Mouse (Mus musculus): ENCODE results near the gene Gm17334. TPM values are rescaled to one million over a fixed set of nuclear protein-coding genes. Genes with fewer than 3 reads are reported as not detected.

The Gm17334 gene
- polyA plus RNA-seq, 1 experiment from 2014 or later: not detected

- H3K4me2 ChIP-seq (replicated peaks): no peak overlapping the region
- H3K27ac ChIP-seq: no peak overlapping the region
- no peaks in the 10 kb centered on the region for H3K27me3 ChIP-seq
- ATAC-seq (ENCODE audit: low FRiP score): no peak
- no peak overlapping the region for H3K9ac ChIP-seq
- H3K4me3 ChIP-seq: no peak overlapping the region
- 42% methylated on average over 5 of the region's 5 CpGs for WGBS
- no peaks in the 10 kb centered on the region for H3K4me1 ChIP-seq
- no peaks in the 10 kb centered on the region for H3K9me3 ChIP-seq (replicated peaks)
- H3K36me3 ChIP-seq: no peaks in the 10 kb centered on the region
Measured at GRCm38 (mm10) chr11:53749716-53750352, 23.2 kb downstream of the Gm17334 start.

GRCm38 (mm10) chr11:53749306-53749705 lies 23.7 kb downstream of the Gm17334 start:
- H3K27me3 ChIP-seq: no peaks in the 10 kb centered on the region
- H3K4me1 ChIP-seq: no peaks in the 10 kb centered on the region
- H3K36me3 ChIP-seq: no peaks in the 10 kb centered on the region
- no peak overlapping the region for H3K4me2 ChIP-seq (replicated peaks)
- H3K9me3 ChIP-seq (replicated peaks): no peaks in the 10 kb centered on the region
- H3K9ac ChIP-seq: no peak overlapping the region
- 70% methylated on average over 4 of the region's 4 CpGs for WGBS
- no peak overlapping the region for H3K27ac ChIP-seq
- H3K4me3 ChIP-seq: no peak overlapping the region
- ATAC-seq (ENCODE audit: low FRiP score): no peak

GRCm38 (mm10) chr11:53748614-53749013 lies 24.4 kb downstream of the Gm17334 start:
- WGBS: 90% methylated on average over 6 of the region's 6 CpGs
- H3K4me1 ChIP-seq: no peaks in the 10 kb centered on the region
- no peak overlapping the region for H3K9ac ChIP-seq
- no peaks in the 10 kb centered on the region for H3K36me3 ChIP-seq
- H3K27me3 ChIP-seq: no peaks in the 10 kb centered on the region
- H3K27ac ChIP-seq: no peak overlapping the region
- no peak for ATAC-seq (ENCODE audit: low FRiP score)
- H3K9me3 ChIP-seq (replicated peaks): no peaks in the 10 kb centered on the region
- H3K4me2 ChIP-seq (replicated peaks): no peak overlapping the region
- H3K4me3 ChIP-seq: no peak overlapping the region

DNA sequence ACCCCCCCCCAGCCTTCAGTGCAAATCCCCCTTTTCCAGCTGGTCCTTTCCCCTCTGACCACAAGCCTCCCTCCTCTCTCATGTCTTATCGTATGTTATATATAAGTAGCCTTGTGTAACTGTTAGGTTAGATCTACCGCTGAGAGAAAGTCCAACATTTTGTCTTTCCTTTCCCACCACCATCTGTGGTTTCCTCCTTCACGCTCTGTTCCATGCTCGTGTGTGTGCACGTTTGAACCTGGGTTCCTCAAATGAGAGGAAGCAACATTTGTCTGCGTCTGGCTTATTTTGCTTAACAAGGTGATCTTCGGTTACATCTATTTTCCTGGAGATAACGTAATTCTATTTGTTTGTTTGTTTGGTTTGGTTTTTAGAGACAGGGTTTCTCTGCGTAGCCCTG lies 25.0 kb downstream of the Gm17334 start:
- H3K4me1 ChIP-seq: no peaks in the 10 kb centered on the region
- 88% methylated on average over 9 of the region's 9 CpGs for WGBS
- ATAC-seq (ENCODE audit: low FRiP score): no peak

DNA sequence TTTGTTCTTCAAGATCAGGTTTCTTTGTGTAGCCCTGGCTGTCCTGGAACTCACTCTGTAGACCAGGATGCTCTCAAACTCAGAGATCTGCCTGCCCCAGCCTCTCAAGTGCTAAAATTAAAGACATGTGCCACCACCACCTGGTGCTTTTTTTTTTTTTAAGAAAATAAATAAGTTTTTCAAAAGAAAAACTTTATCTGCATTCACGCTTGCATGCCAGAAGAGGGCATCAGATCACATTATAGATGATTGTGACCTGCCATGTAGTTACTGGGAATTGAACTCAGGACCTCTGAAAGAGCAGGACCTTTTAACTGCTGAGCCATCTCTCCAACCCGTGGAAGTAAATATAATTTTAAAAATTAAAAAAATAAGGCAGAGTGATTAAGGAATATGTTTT lies 27.7 kb downstream of the Gm17334 start:
- H3K27me3 ChIP-seq: no peaks in the 10 kb centered on the region
- no peaks in the 10 kb centered on the region for H3K9me3 ChIP-seq (replicated peaks)
- 92% methylated on average over 2 of the region's 2 CpGs for WGBS
- H3K36me3 ChIP-seq: no peaks in the 10 kb centered on the region
- ATAC-seq (ENCODE audit: low FRiP score): no peak
- no peak overlapping the region for H3K9ac ChIP-seq
- no peaks in the 10 kb centered on the region for H3K4me1 ChIP-seq
- H3K4me3 ChIP-seq: no peak overlapping the region
- no peak overlapping the region for H3K4me2 ChIP-seq (replicated peaks)
- H3K27ac ChIP-seq: no peak overlapping the region

More for the DNA sequence above, 25.0 kb downstream of the Gm17334 start:
- H3K27me3 ChIP-seq: no peaks in the 10 kb centered on the region
- no peak overlapping the region for H3K4me2 ChIP-seq (replicated peaks)
- no peaks in the 10 kb centered on the region for H3K36me3 ChIP-seq
- no peak overlapping the region for H3K4me3 ChIP-seq
- H3K9ac ChIP-seq: no peak overlapping the region
- no peak overlapping the region for H3K27ac ChIP-seq
- H3K9me3 ChIP-seq (replicated peaks): no peaks in the 10 kb centered on the region

DNA sequence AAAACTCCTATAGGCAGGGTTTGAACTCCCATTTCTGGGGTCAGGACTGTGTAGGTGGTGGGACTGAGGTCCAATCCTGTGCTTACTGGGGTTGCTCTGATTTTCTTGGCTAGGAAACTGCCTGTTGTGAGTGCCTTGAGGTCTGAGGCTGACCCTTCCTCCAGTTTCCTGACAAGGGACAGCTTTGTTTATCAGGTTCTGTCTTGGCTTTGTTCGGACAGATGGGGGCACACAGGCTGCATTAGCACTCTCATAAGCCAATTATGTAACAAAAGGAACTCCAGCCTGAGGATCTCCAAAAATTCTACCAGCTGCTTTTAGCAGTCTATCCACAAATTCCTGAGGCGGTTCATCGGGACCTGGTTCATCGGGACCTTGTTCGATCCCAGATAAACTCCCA lies 30.6 kb downstream of the Gm17334 start:
- H3K9me3 ChIP-seq (replicated peaks): no peaks in the 10 kb centered on the region
- no peak overlapping the region for H3K4me3 ChIP-seq
- no peaks in the 10 kb centered on the region for H3K36me3 ChIP-seq
- no peak for ATAC-seq (ENCODE audit: low FRiP score)
- H3K27me3 ChIP-seq: no peaks in the 10 kb centered on the region
- H3K4me1 ChIP-seq: no peaks in the 10 kb centered on the region
- WGBS: 26% methylated on average over 5 of the region's 5 CpGs
- H3K4me2 ChIP-seq (replicated peaks): no peak overlapping the region
- no peak overlapping the region for H3K9ac ChIP-seq
- no peak overlapping the region for H3K27ac ChIP-seq

GRCm38 (mm10) chr11:53737573-53737946 lies 35.4 kb downstream of the Gm17334 start:
- H3K27me3 ChIP-seq: no peaks in the 10 kb centered on the region; the same call in 1 of the 2 replicates
- no peak overlapping the region for H3K4me2 ChIP-seq (replicated peaks)
- H3K9me3 ChIP-seq (replicated peaks): no peaks in the 10 kb centered on the region
- H3K4me3 ChIP-seq: no peak overlapping the region
- H3K27ac ChIP-seq: no peak overlapping the region
- no peaks in the 10 kb centered on the region for H3K4me1 ChIP-seq
- H3K9ac ChIP-seq: no peak overlapping the region
- ATAC-seq (ENCODE audit: low FRiP score): no peak
- no peaks in the 10 kb centered on the region for H3K36me3 ChIP-seq
- WGBS: 43% methylated on average over 6 of the region's 6 CpGs

GRCm38 (mm10) chr11:53736771-53737572 lies 36.0 kb downstream of the Gm17334 start:
- Histone ChIP-seq H3K4me2 (replicated peaks) (no peak overlapping the region), H3K36me3 (no peaks in the 10 kb centered on the region), H3K9ac (no peak overlapping the region), H3K27ac (no peak overlapping the region), H3K27me3 (no peaks in the 10 kb centered on the region; the same call in 1 of the 2 replicates), H3K4me3 (no peak overlapping the region), H3K4me1 (no peaks in the 10 kb centered on the region), H3K9me3 (replicated peaks) (no peaks in the 10 kb centered on the region)
- peak; percentile 56; the same call in 1 of the 2 replicates for ATAC-seq (ENCODE audit: low FRiP score)
- 46% methylated on average over 14 of the region's 14 CpGs for WGBS

DNA sequence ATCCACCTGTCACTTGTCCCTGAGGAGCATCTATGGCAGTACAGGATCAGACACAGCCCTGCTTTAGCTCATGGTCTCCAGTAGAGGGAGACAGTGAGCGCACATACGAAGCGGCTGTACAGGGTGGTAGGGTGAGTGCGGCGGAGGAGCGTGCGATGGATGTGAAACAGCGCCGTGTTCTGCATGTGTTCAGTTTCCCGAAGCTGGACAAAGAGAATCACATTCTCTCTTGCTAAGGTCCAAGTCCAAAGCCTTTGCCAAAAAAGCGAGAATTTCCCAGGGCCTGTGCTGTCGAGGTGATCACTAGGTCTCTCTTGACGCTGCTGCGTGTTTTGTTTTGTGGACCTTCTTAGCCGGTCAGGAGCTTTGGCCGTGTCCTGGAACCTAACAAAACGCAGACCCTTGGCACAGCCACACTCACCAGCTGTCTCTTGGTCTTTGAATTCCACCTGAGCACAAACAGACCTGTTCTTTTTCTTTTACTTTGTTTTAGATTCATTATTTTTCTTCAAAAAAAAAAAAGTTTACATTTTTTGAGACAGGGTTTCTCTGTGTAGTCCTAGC lies 37.2 kb downstream of the Gm17334 start:
- no peaks in the 10 kb centered on the region for H3K36me3 ChIP-seq
- peak overlapping the region; percentile 48 for H3K4me2 ChIP-seq (replicated peaks)
- H3K4me3 ChIP-seq: 0 out of 2 replicates have a peak overlapping the region, but pooled peaks have one; percentile 12
- H3K4me1 ChIP-seq: no peaks in the 10 kb centered on the region
- no peaks in the 10 kb centered on the region; the same call in 1 of the 2 replicates for H3K27me3 ChIP-seq
- H3K27ac ChIP-seq: no peak overlapping the region
- no peaks in the 10 kb centered on the region for H3K9me3 ChIP-seq (replicated peaks)
- ATAC-seq (ENCODE audit: low FRiP score): peak; percentile 77
- H3K9ac ChIP-seq: no peak overlapping the region
- WGBS: 28% methylated on average over 17 of the region's 17 CpGs

GRCm38 (mm10) chr11:53734970-53735681 lies 37.9 kb downstream of the Gm17334 start:
- no peaks in the 10 kb centered on the region for H3K9me3 ChIP-seq (replicated peaks)
- H3K27ac ChIP-seq: no peak overlapping the region
- H3K4me3 ChIP-seq: no peak overlapping the region
- WGBS: 72% methylated on average over 18 of the region's 18 CpGs
- no peaks in the 10 kb centered on the region for H3K36me3 ChIP-seq
- 0 out of 2 replicates have a peak, but pooled peaks have one; percentile 26 for ATAC-seq (ENCODE audit: low FRiP score)
- H3K4me1 ChIP-seq: no peaks in the 10 kb centered on the region
- peak overlapping the region; percentile 48 for H3K4me2 ChIP-seq (replicated peaks)
- no peaks in the 10 kb centered on the region; the same call in 1 of the 2 replicates for H3K27me3 ChIP-seq
- H3K9ac ChIP-seq: no peak overlapping the region

DNA sequence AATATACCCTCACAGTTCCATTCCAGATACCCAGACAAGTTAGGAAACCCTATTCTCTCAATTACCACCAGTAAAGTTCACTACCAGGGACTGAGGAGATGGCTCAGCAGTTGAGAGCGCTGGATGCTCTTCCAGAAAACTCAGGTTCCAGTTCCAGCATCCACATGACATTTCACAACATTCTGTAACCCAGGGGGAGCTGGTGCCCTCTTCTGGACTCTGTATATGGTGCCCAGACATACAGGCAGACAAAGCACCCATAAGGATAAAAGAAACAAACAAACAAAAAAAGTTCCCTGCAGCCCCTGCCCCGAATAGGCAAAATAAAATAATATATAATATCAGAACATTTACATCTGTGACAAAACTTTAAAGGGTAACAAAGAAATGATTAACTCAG lies 38.6 kb downstream of the Gm17334 start:
- Histone ChIP-seq H3K4me1 (no peaks in the 10 kb centered on the region), H3K4me2 (replicated peaks) (no peak overlapping the region), H3K36me3 (no peaks in the 10 kb centered on the region), H3K9ac (no peak overlapping the region), H3K27ac (no peak overlapping the region), H3K4me3 (no peak overlapping the region), H3K27me3 (no peaks in the 10 kb centered on the region; the same call in 1 of the 2 replicates), H3K9me3 (replicated peaks) (no peaks in the 10 kb centered on the region)
- 81% methylated on average over 2 of the region's 2 CpGs for WGBS
- ATAC-seq (ENCODE audit: low FRiP score): no peak

- no peak overlapping the region for H3K9ac ChIP-seq
- no peak overlapping the region for H3K4me3 ChIP-seq
- ATAC-seq (ENCODE audit: low FRiP score): no peak
- no peaks in the 10 kb centered on the region for H3K4me1 ChIP-seq
- no peaks in the 10 kb centered on the region; the same call in 1 of the 2 replicates for H3K27me3 ChIP-seq
- no peaks in the 10 kb centered on the region for H3K9me3 ChIP-seq (replicated peaks)
- no peak overlapping the region for H3K4me2 ChIP-seq (replicated peaks)
- 86% methylated on average over 7 of the region's 7 CpGs for WGBS
- no peak overlapping the region for H3K27ac ChIP-seq
- no peaks in the 10 kb centered on the region for H3K36me3 ChIP-seq
Measured at GRCm38 (mm10) chr11:53733824-53734223, 39.2 kb downstream of the Gm17334 start.

All from hindbrain, embryonic 12.5 days (tissue).